Mouse (Mus musculus): ENCODE data around the gene Slc38a4. TPM values are rescaled to one million over a fixed set of nuclear protein-coding genes. Genes with fewer than 3 reads are reported as not detected.

Gene Slc38a4
- total RNA-seq, 2 experiments from 2014 or later: 10.1 TPM

Other genes starting within 250 kb of the Slc38a4 start
- gene Pced1b, start 191.2 kb upstream of the Slc38a4 start, total RNA-seq (2021): 1 to 10 TPM; 2.9 to 4.2 TPM
- gene Amigo2, start 191.3 kb upstream of the Slc38a4 start, total RNA-seq (2021): 1 to 10 TPM; 4.9 to 6.0 TPM

Data from heart, postnatal 36 days (tissue).